20 mouse cellular contexts compared by ENCODE assay signal in genomic region chr7:96570965-96571364, GRCm38 (mm10).
DNase-seq lines count a peak whose midpoint lies in the region; ATAC-seq and TF ChIP-seq lines count a peak whose summit lies in the region.
"Had no signal": no experiment of that assay in that cellular context is flagged by ENCODE, and none has a peak within 500 bp of the region (broad histone marks: within the 10 kb centered on the region; RNA-seq: fewer than 3 reads in every experiment).

No protein-coding gene starts in this region.

- ATAC-seq in kidney, embryonic 14.5 days (ENCODE audit: low FRiP score, low TSS enrichment) = peak; percentile 48; the same call in 1 of the 2 replicates
- ATAC-seq in hindbrain, embryonic 12.5 days (ENCODE audit: low FRiP score) = no peak
- ATAC-seq: forebrain, embryonic 16.5 days; inflammation-experienced regulatory T-cells, adult 6 months; midbrain, embryonic 13.5 days had no signal

- H3K27me3 ChIP-seq in kidney, embryonic 14.5 days (ENCODE audit: control insufficient read depth, insufficient read depth, low read length) = no peaks in the 10 kb centered on the region
- no peaks in the 10 kb centered on the region for H3K27me3 ChIP-seq in hindbrain, embryonic 12.5 days
- H3K27me3 ChIP-seq: embryonic facial prominence, embryonic 12.5 days; midbrain, embryonic 13.5 days had no signal

- intact Hi-C loops in gastrocnemius, adult 2 months (cut with DNase I) = no loop called here
- intact Hi-C loops in gastrocnemius, postnatal 14 days (cut with DNase I; ENCODE audit: low total_unique reads) = no loop called here
- intact Hi-C loops in left cerebral cortex, postnatal 14 days (cut with DNase I) = loop anchor here (10.0 kb wide), 1 partner anchor 344 kb away; no protein-coding TSS in a partner anchor

- no peak overlapping the region for H3K4me3 ChIP-seq in gastrocnemius, adult 2 months
- no peak overlapping the region for H3K4me3 ChIP-seq in kidney, embryonic 14.5 days (ENCODE audit: low read length)
- H3K4me3 ChIP-seq in hindbrain, embryonic 12.5 days = no peak overlapping the region
- H3K4me3 ChIP-seq: embryonic facial prominence, embryonic 12.5 days; layer of hippocampus, adult 2 months; limb, embryonic 10.5 days; midbrain, embryonic 13.5 days had no signal

- H3K9ac ChIP-seq in kidney, embryonic 14.5 days (ENCODE audit: low read depth, low read length) = no peak overlapping the region
- no peak overlapping the region for H3K9ac ChIP-seq in hindbrain, embryonic 12.5 days
- H3K9ac ChIP-seq: embryonic facial prominence, embryonic 12.5 days; lung, embryonic 14.5 days; midbrain, embryonic 13.5 days had no signal

- no peak for TF ChIP-seq CTCF in gastrocnemius, adult 2 months (IDR thresholded peaks at IDR 0.05)
- TF ChIP-seq CTCF in brain, embryonic 14.5 days (IDR thresholded peaks at IDR 0.05; ENCODE audit: borderline replicate concordance, extremely low read depth, insufficient read depth, insufficient read length) = no peak

- peak; percentile 22 for DNase-seq in gastrocnemius, adult 2 months
- DNase-seq in gastrocnemius, postnatal 14 days = no peak
- peak; percentile 50 for DNase-seq in brain, embryonic 14.5 days (ENCODE audit: low read depth)
- DNase-seq in kidney, postnatal 4 days = peak; percentile 49 to 66
- DNase-seq in urinary bladder, postnatal 14 days (ENCODE audit: low spot score) = no peak
- no peak for DNase-seq in left cerebral cortex, postnatal 14 days (ENCODE audit: low spot score in 2 of 2)
- DNase-seq: cerebellum, postnatal 36 days; heart, adult 11 months; heart, postnatal 4 days; lung, embryonic 14.5 days had no signal

- no peak overlapping the region for H3K27ac ChIP-seq in gastrocnemius, adult 2 months
- H3K27ac ChIP-seq in kidney, embryonic 14.5 days (ENCODE audit: low read depth, low read length) = no peak overlapping the region
- H3K27ac ChIP-seq in hindbrain, embryonic 12.5 days = no peak overlapping the region
- H3K27ac ChIP-seq: embryonic facial prominence, embryonic 12.5 days; layer of hippocampus, adult 2 months; macrophage; midbrain, embryonic 13.5 days had no signal

- H3K4me1 ChIP-seq in kidney, embryonic 14.5 days (ENCODE audit: control insufficient read depth, insufficient read depth, low read length) = peaks cover 16% of the 10 kb centered on the region; the same call in 1 of the 2 replicates
- peaks cover 5% of the 10 kb centered on the region for H3K4me1 ChIP-seq in hindbrain, embryonic 12.5 days

- TF ChIP-seq POLR2A in brain, embryonic 14.5 days (IDR thresholded peaks at IDR 0.05; ENCODE audit: borderline replicate concordance, extremely low read depth, insufficient read depth, insufficient read length, poor library complexity, severe bottlenecking) = no peak

- no peaks in the 10 kb centered on the region for H3K36me3 ChIP-seq in kidney, embryonic 14.5 days (ENCODE audit: control insufficient read depth, insufficient read depth, low read length)
- no peaks in the 10 kb centered on the region for H3K36me3 ChIP-seq in hindbrain, embryonic 12.5 days
- H3K36me3 ChIP-seq: embryonic facial prominence, embryonic 12.5 days; midbrain, embryonic 13.5 days had no signal

- H3K4me2 ChIP-seq in kidney, embryonic 14.5 days (replicated peaks; ENCODE audit: low read depth, low read length) = no peak overlapping the region
- no peak overlapping the region for H3K4me2 ChIP-seq in hindbrain, embryonic 12.5 days (replicated peaks)
- H3K4me2 ChIP-seq: embryonic facial prominence, embryonic 12.5 days; liver, embryonic 11.5 days; lung, embryonic 14.5 days; midbrain, embryonic 13.5 days had no signal

- no peaks in the 10 kb centered on the region for H3K9me3 ChIP-seq in kidney, embryonic 14.5 days (ENCODE audit: control insufficient read depth, low read length)
- H3K9me3 ChIP-seq in hindbrain, embryonic 12.5 days (replicated peaks) = no peaks in the 10 kb centered on the region
- H3K9me3 ChIP-seq: embryonic facial prominence, embryonic 12.5 days; limb, embryonic 10.5 days; midbrain, embryonic 13.5 days had no signal

Comparison
In these comparisons a context has a peak if more than half of its experiments do, and no peak if none do; other contexts are left out.
1. DNase-seq: peak in gastrocnemius, adult 2 months (single experiment), brain, embryonic 14.5 days (single experiment) and kidney, postnatal 4 days (2 of 2); none in gastrocnemius, postnatal 14 days (single experiment), urinary bladder, postnatal 14 days (single experiment) and left cerebral cortex, postnatal 14 days (0 of 2).